ENCODE assay signal across 15 mouse cellular contexts in the genomic region with DNA sequence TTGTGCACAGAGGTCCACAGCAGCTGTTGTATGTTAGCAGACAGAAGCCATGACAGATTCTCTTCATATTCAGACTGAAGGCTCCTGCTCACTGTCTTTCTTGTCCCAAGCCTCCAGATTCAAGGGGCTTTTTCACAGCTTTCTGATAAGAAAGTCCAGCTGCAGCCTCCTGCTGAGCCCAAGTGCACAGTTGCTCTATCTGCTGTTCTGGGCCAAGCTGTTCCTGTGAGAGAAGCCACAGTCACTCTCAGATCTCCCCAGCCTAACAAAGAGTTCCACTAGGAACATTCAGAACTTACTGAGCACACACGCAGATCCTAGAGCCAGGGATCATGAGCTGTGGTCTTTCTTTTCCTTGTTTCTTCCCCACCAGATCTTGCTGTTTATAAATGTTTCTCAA.
"Had no signal": no experiment of that assay in that cellular context is flagged by ENCODE, and none has a peak within 500 bp of the region (broad histone marks: within the 10 kb centered on the region; RNA-seq: fewer than 3 reads in every experiment).

No protein-coding gene starts in this region.

- H3K36me3 ChIP-seq: limb, embryonic 13.5 days; neural tube, embryonic 15.5 days had no signal

- H3K9me3 ChIP-seq: limb, embryonic 13.5 days; neural tube, embryonic 15.5 days had no signal

- H3K9ac ChIP-seq: limb, embryonic 13.5 days; liver, embryonic 14.5 days; neural tube, embryonic 15.5 days had no signal

- H3K27ac ChIP-seq: kidney, postnatal 0 days; limb, embryonic 13.5 days; liver, embryonic 14.5 days; neural tube, embryonic 15.5 days; stomach, postnatal 0 days had no signal

- H3K4me1 ChIP-seq: limb, embryonic 13.5 days; neural tube, embryonic 15.5 days had no signal

- H3K4me2 ChIP-seq: limb, embryonic 13.5 days; neural tube, embryonic 15.5 days had no signal

- DNase-seq: kidney, adult 11 months; kidney, adult 9 months; kidney, postnatal 36 days; left cerebral cortex, postnatal 4 days; lung, adult 2 months; midbrain, embryonic 14.5 days; right cerebral cortex, adult 18-20 months; right cerebral cortex, postnatal 25 days; thymus, postnatal 36 days had no signal

- H3K4me3 ChIP-seq: limb, embryonic 13.5 days; myocyte; neural tube, embryonic 15.5 days had no signal

- H3K27me3 ChIP-seq: limb, embryonic 13.5 days; neural tube, embryonic 15.5 days had no signal
